Mouse (Mus musculus) ES-Bruce4 (cell line): ENCODE results near the gene Atp1b2. TPM values are rescaled to one million over a fixed set of nuclear protein-coding genes. Genes with fewer than 3 reads are reported as not detected.

ENCODE experiments used
- H3K27ac ChIP-seq: 2 replicates; pipeline ENCODE4 v1.5.1; 2012; ENCODE audit warnings: low read length, inconsistent platforms; ENCODE audit not compliant: insufficient read depth
- H3K27me3 ChIP-seq: 2 replicates; pipeline ENCODE4 v1.6.1; 2012; ENCODE audit warnings: mild to moderate bottlenecking, low read length, inconsistent platforms; ENCODE audit not compliant: control insufficient read depth, poor library complexity, insufficient read depth, severe bottlenecking
- H3K36me3 ChIP-seq: 2 replicates; pipeline ENCODE4 v1.6.1; 2012; ENCODE audit warnings: inconsistent platforms, mild to moderate bottlenecking, low read length, moderate library complexity; ENCODE audit not compliant: control insufficient read depth, poor library complexity, insufficient read depth, severe bottlenecking
- H3K4me1 ChIP-seq: one replicate; pipeline ENCODE4 v1.8.1; 2011; ENCODE audit warnings: low read length; ENCODE audit not compliant: control insufficient read depth, insufficient read depth
- H3K4me3 ChIP-seq: 2 replicates; pipeline ENCODE4 v1.5.1; 2011; ENCODE audit warnings: low read depth, mild to moderate bottlenecking, low read length
- H3K9ac ChIP-seq: 2 replicates; pipeline ENCODE4 v1.6.1; 2012; ENCODE audit warnings: low read depth, mild to moderate bottlenecking, inconsistent platforms; ENCODE audit not compliant: poor library complexity, severe bottlenecking
- H3K9me3 ChIP-seq: replicated peaks from 2 replicates; pipeline ENCODE4 v1.6.1; 2012; ENCODE audit warnings: mild to moderate bottlenecking, low read length, inconsistent platforms; ENCODE audit not compliant: control insufficient read depth, poor library complexity, insufficient read depth, severe bottlenecking
- CTCF ChIP-seq: IDR thresholded peaks from one replicate; pipeline ENCODE4 v1.8.1; 2011; ENCODE audit warnings: low read depth, low read length
- EP300 ChIP-seq: IDR thresholded peaks from 2 replicates; pipeline ENCODE4 v1.6.1; 2011; ENCODE audit warnings: low read depth, low read length; ENCODE audit not compliant: insufficient read depth
- POLR2A ChIP-seq: IDR thresholded peaks from one replicate; pipeline ENCODE4 v1.8.1; 2011; ENCODE audit warnings: low read length; ENCODE audit not compliant: insufficient read depth
- polyA plus RNA-seq: library from polyadenylated mRNA; stranded (reverse); fragments of >200 nt; gene quantifications from 2 replicates; pipeline ENCODE4 v1.2.4, GENCODE M21; 2011; ENCODE audit warnings: low read depth; ENCODE audit not compliant: missing spikeins, insufficient read depth, insufficient read length

Atp1b2 gene
- polyA plus RNA-seq, 1 experiment: 20.4 TPM

GRCm38 (mm10) chr11:69585718-69586325 is 19.9 kb downstream of the Atp1b2 start:
- Histone ChIP-seq H3K9me3 (no peaks in the 10 kb centered on the region), H3K27me3 (no peaks in the 10 kb centered on the region), H3K4me3 (no peak overlapping the region), H3K4me1 (peaks cover 2% of the 10 kb centered on the region), H3K36me3 (peaks cover 45% of the 10 kb centered on the region), H3K9ac (no peak overlapping the region), H3K27ac (peak overlapping the region; percentile 14; the same call in 1 of the 2 replicates)
- TF ChIP-seq CTCF (no peak), POLR2A (no peak), EP300 (no peak)

GRCm38 (mm10) chr11:69584937-69585336 is 20.8 kb downstream of the Atp1b2 start:
- Histone ChIP-seq H3K36me3 (peaks cover 37% of the 10 kb centered on the region), H3K4me3 (no peak overlapping the region), H3K9ac (peak overlapping the region; percentile 46; the same call in 1 of the 2 replicates), H3K27me3 (no peaks in the 10 kb centered on the region), H3K27ac (0 out of 2 replicates have a peak overlapping the region, but pooled peaks have one; percentile 15), H3K9me3 (no peaks in the 10 kb centered on the region), H3K4me1 (peaks cover 2% of the 10 kb centered on the region)
- no peak for TF ChIP-seq POLR2A
- no peak for TF ChIP-seq EP300
- TF ChIP-seq CTCF: no peak

- Histone ChIP-seq H3K4me1 (peaks cover 2% of the 10 kb centered on the region), H3K9ac (peak overlapping the region; percentile 46), H3K27me3 (no peaks in the 10 kb centered on the region), H3K9me3 (no peaks in the 10 kb centered on the region), H3K4me3 (peak overlapping the region; percentile 13; the same call in 1 of the 2 replicates), H3K36me3 (peaks cover 27% of the 10 kb centered on the region), H3K27ac (peak overlapping the region; percentile 15)
- TF ChIP-seq CTCF (no peak), POLR2A (no peak), EP300 (no peak)
These were observed 21.7 kb downstream of the Atp1b2 start for GRCm38 (mm10) chr11:69584008-69584407.

- H3K9me3 ChIP-seq: no peaks in the 10 kb centered on the region
- peak overlapping the region; percentile 99 for H3K27ac ChIP-seq
- TF ChIP-seq EP300: 0 out of 2 replicates have a peak, but pooled peaks have one; percentile 28
- no peak for TF ChIP-seq CTCF
- H3K27me3 ChIP-seq: no peaks in the 10 kb centered on the region
- peaks cover 15% of the 10 kb centered on the region for H3K36me3 ChIP-seq
- peaks cover 2% of the 10 kb centered on the region for H3K4me1 ChIP-seq
- peak overlapping the region; percentile 59 for H3K4me3 ChIP-seq
- H3K9ac ChIP-seq: peak overlapping the region; percentile 45
These were observed 23.4 kb downstream of the Atp1b2 start for GRCm38 (mm10) chr11:69582230-69582805.

- H3K27me3 ChIP-seq: no peaks in the 10 kb centered on the region
- peak overlapping the region; percentile 96 for H3K4me3 ChIP-seq
- no peaks in the 10 kb centered on the region for H3K9me3 ChIP-seq
- peaks cover 15% of the 10 kb centered on the region for H3K36me3 ChIP-seq
- peaks cover 4% of the 10 kb centered on the region for H3K4me1 ChIP-seq
- H3K9ac ChIP-seq: peak overlapping the region; percentile 92
- TF ChIP-seq CTCF: no peak
- TF ChIP-seq POLR2A: no peak
- peak; percentile 94 for TF ChIP-seq EP300
- peak overlapping the region; percentile 100 for H3K27ac ChIP-seq
These were observed 23.9 kb downstream of the Atp1b2 start for GRCm38 (mm10) chr11:69581814-69582213.

GRCm38 (mm10) chr11:69581147-69581688 is 24.5 kb downstream of the Atp1b2 start:
- peaks cover 4% of the 10 kb centered on the region for H3K4me1 ChIP-seq
- peak overlapping the region; percentile 92 for H3K9ac ChIP-seq
- H3K27ac ChIP-seq: peak overlapping the region; percentile 100
- H3K36me3 ChIP-seq: peaks cover 12% of the 10 kb centered on the region
- H3K27me3 ChIP-seq: no peaks in the 10 kb centered on the region
- no peaks in the 10 kb centered on the region for H3K9me3 ChIP-seq
- TF ChIP-seq EP300 (peak; percentile 78), POLR2A (no peak)
- H3K4me3 ChIP-seq: peak overlapping the region; percentile 96
